In the genomic region with DNA sequence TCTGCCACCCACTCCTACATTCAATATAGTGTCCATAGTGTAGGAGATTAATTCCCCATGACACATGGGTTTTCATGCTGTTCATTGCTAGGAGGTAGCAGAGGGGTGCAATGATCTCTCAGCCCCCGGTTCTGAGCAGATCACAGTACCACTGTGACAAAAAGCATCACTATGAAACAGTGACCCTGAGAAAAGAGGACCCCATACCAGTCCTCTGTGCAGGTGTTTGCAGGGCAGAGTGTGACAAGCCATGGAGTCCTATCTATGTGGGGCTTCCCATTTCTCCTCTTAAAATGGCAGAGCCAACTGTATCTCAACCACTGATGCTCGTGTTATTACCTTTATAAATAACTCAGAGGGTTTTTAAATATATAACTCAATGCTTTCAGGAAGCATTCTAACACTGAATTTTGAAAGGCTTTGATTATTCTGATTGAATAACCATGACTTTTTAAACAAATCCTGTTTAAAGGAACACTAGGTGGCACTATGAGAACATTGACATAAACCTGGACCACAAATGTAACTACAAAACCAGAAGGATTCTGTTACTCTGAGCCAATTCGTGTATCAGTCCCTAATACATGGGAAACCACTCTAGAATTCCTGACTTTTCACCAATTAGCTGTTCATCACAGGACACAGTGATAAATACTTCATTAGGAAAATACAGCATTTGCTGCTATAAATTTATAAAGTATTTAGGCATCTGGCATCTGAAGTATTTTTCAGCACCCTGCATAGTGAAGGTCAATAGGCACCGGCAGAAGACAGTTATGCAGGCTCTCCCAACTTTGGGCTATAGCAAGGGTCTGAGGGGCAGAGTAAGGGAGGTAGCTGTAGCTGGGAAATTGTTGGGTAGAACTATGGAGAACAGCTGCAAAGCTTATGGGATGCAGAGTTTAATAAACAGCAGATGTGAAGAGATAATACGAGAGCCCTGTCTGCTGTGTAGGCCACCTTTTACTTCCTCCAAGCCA, we compare ENCODE assay signal across 12 mouse cellular contexts. TPM values are rescaled to one million over a fixed set of nuclear protein-coding genes. Genes with fewer than 3 reads are reported as not detected.
DNase-seq lines count a peak whose midpoint lies in the region; ATAC-seq lines count a peak whose summit lies in the region.
"Had no signal": no experiment of that assay in that cellular context is flagged by ENCODE, and none has a peak within 500 bp of the region (broad histone marks: within the 10 kb centered on the region; RNA-seq: fewer than 3 reads in every experiment).

No protein-coding gene starts in this region.

- H3K27ac ChIP-seq in hindbrain, embryonic 14.5 days = no peak overlapping the region
- no peak overlapping the region for H3K27ac ChIP-seq in hindbrain, embryonic 11.5 days (ENCODE audit: low read depth, low read length)
- H3K27ac ChIP-seq in forebrain, embryonic 14.5 days (ENCODE audit: low read depth, low read length) = no peak overlapping the region
- H3K27ac ChIP-seq: embryonic facial prominence, embryonic 12.5 days; midbrain, embryonic 12.5 days had no signal

- no peaks in the 10 kb centered on the region for H3K4me1 ChIP-seq in hindbrain, embryonic 14.5 days (replicated peaks; ENCODE audit: control insufficient read depth, insufficient read depth, low read length)
- H3K4me1 ChIP-seq in hindbrain, embryonic 11.5 days (replicated peaks; ENCODE audit: control insufficient read depth, insufficient read depth, low read length) = no peaks in the 10 kb centered on the region
- no peaks in the 10 kb centered on the region for H3K4me1 ChIP-seq in forebrain, embryonic 14.5 days (ENCODE audit: control insufficient read depth, insufficient read depth, low read length)
- H3K4me1 ChIP-seq: embryonic facial prominence, embryonic 12.5 days; midbrain, embryonic 12.5 days had no signal

- no peaks in the 10 kb centered on the region for H3K9me3 ChIP-seq in hindbrain, embryonic 14.5 days (ENCODE audit: control insufficient read depth, low read length)
- H3K9me3 ChIP-seq in hindbrain, embryonic 11.5 days (ENCODE audit: control insufficient read depth, low read length) = no peaks in the 10 kb centered on the region
- H3K9me3 ChIP-seq in forebrain, embryonic 14.5 days (replicated peaks; ENCODE audit: control insufficient read depth, low read length) = no peaks in the 10 kb centered on the region
- H3K9me3 ChIP-seq: embryonic facial prominence, embryonic 12.5 days; midbrain, embryonic 12.5 days had no signal

- H3K9ac ChIP-seq in hindbrain, embryonic 14.5 days = no peak overlapping the region
- no peak overlapping the region for H3K9ac ChIP-seq in hindbrain, embryonic 11.5 days (ENCODE audit: low read depth, low read length)
- no peak overlapping the region for H3K9ac ChIP-seq in forebrain, embryonic 14.5 days (ENCODE audit: low read length)
- H3K9ac ChIP-seq: embryonic facial prominence, embryonic 12.5 days; midbrain, embryonic 12.5 days had no signal

- DNase-seq in hindbrain, embryonic 14.5 days (ENCODE audit: low spot score) = peak; percentile 84
- no peak for DNase-seq in hindbrain, embryonic 11.5 days (ENCODE audit: low spot score)
- DNase-seq in thymus, postnatal 0 days (ENCODE audit: low spot score) = peak; percentile 4
- no peak for DNase-seq in thymus, postnatal 36 days
- DNase-seq in forebrain, embryonic 14.5 days (ENCODE audit: low spot score) = peak; percentile 83
- no peak for DNase-seq in ovary, postnatal 10 days (ENCODE audit: low spot score)
- no peak for DNase-seq in urinary bladder, postnatal 4 days (ENCODE audit: low spot score in 2 of 2)

- ATAC-seq in hindbrain, embryonic 14.5 days (ENCODE audit: low FRiP score) = no peak; the same call in 1 of the 2 replicates
- no peak for ATAC-seq in hindbrain, embryonic 11.5 days (ENCODE audit: low FRiP score)
- ATAC-seq in forebrain, embryonic 14.5 days = peak; percentile 54
- no peak; the same call in 1 of the 2 replicates for ATAC-seq in megakaryocyte progenitor cell, adult 5-6 weeks (replicated peaks; ENCODE audit: poor library complexity)

- H3K36me3 ChIP-seq in hindbrain, embryonic 14.5 days (replicated peaks; ENCODE audit: control insufficient read depth, insufficient read depth) = no peaks in the 10 kb centered on the region
- H3K36me3 ChIP-seq in hindbrain, embryonic 11.5 days (ENCODE audit: control insufficient read depth, insufficient read depth, low read length) = no peaks in the 10 kb centered on the region
- no peaks in the 10 kb centered on the region for H3K36me3 ChIP-seq in forebrain, embryonic 14.5 days (ENCODE audit: control insufficient read depth, insufficient read depth, low read length)
- H3K36me3 ChIP-seq: midbrain, embryonic 12.5 days had no signal

- H3K4me2 ChIP-seq in hindbrain, embryonic 14.5 days (replicated peaks) = no peak overlapping the region
- no peak overlapping the region for H3K4me2 ChIP-seq in hindbrain, embryonic 11.5 days (replicated peaks; ENCODE audit: low read depth, low read length)
- no peak overlapping the region for H3K4me2 ChIP-seq in forebrain, embryonic 14.5 days (ENCODE audit: low read length)
- H3K4me2 ChIP-seq: embryonic facial prominence, embryonic 12.5 days; midbrain, embryonic 12.5 days had no signal

- H3K4me3 ChIP-seq in hindbrain, embryonic 14.5 days (replicated peaks; ENCODE audit: low read length) = no peak overlapping the region
- no peak overlapping the region for H3K4me3 ChIP-seq in hindbrain, embryonic 11.5 days (ENCODE audit: low read depth, low read length)
- no peak overlapping the region for H3K4me3 ChIP-seq in forebrain, embryonic 14.5 days (ENCODE audit: low read depth, low read length)
- H3K4me3 ChIP-seq: embryonic facial prominence, embryonic 12.5 days; midbrain, embryonic 12.5 days had no signal

- WGBS in hindbrain, embryonic 14.5 days = 67% methylated on average over 5 of the region's 5 CpGs
- 75% methylated on average over 5 of the region's 5 CpGs for WGBS in hindbrain, embryonic 11.5 days
- WGBS in forebrain, embryonic 14.5 days = 68% methylated on average over 5 of the region's 5 CpGs

- no peaks in the 10 kb centered on the region for H3K27me3 ChIP-seq in hindbrain, embryonic 14.5 days (ENCODE audit: control insufficient read depth, insufficient read depth, low read length)
- no peaks in the 10 kb centered on the region for H3K27me3 ChIP-seq in hindbrain, embryonic 11.5 days (ENCODE audit: control insufficient read depth, insufficient read depth, low read length)
- no peaks in the 10 kb centered on the region for H3K27me3 ChIP-seq in forebrain, embryonic 14.5 days (replicated peaks; ENCODE audit: control insufficient read depth, insufficient read depth, low read length)
- H3K27me3 ChIP-seq: embryonic facial prominence, embryonic 12.5 days; midbrain, embryonic 12.5 days had no signal

RNA-seq across cellular contexts. Expression of gene Scgn, which starts 36.5 kb away (rescaled TPM):
- 0.63 and 1.0 TPM in 2 replicates for polyA plus RNA-seq in hindbrain, embryonic 14.5 days (2014; fragmentation: Nextera tagmentation; extraction: Ambion mirVana)
- polyA plus RNA-seq in hindbrain, embryonic 11.5 days (2014; fragmentation: Nextera tagmentation; extraction: Ambion mirVana) = 0.15 and 0.35 TPM in 2 replicates
- 0.44 and 0.50 TPM in 2 replicates for polyA plus RNA-seq in thymus, postnatal 0 days (2015; fragmentation: Nextera tagmentation; extraction: Ambion mirVana)
- 4.2 and 5.3 TPM in 2 replicates for polyA plus RNA-seq in forebrain, embryonic 14.5 days (2014; fragmentation: Nextera tagmentation; extraction: Ambion mirVana)
- total RNA-seq in megakaryocyte progenitor cell, adult 5-6 weeks (2015) = not detected in 2 replicates
- total RNA-seq in megakaryocyte progenitor cell, adult 5-6 weeks (2017) = not detected in 2 replicates
- polyA plus RNA-seq: heart, embryonic 14.5 days; spleen, adult 2 months had no signal

Comparison
In these comparisons a context has a peak if more than half of its experiments do, and no peak if none do; other contexts are left out.
1. DNase-seq: peak in hindbrain, embryonic 14.5 days (single experiment), thymus, postnatal 0 days (single experiment) and forebrain, embryonic 14.5 days (single experiment); none in hindbrain, embryonic 11.5 days (single experiment), thymus, postnatal 36 days (0 of 2), ovary, postnatal 10 days (single experiment) and urinary bladder, postnatal 4 days (0 of 2).